Mouse (Mus musculus) embryonic facial prominence, embryonic 13.5 days (tissue): Measurements from ENCODE around the gene Osbpl11. TPM values are rescaled to one million over a fixed set of nuclear protein-coding genes. Genes with fewer than 3 reads are reported as not detected.
A peak's percentile ranks its signal among the peaks of the same experiment; 100 is the strongest.
"Not testable (repeated sequence)": the region's sequence is repeated elsewhere in the genome, so short reads cannot be mapped to it uniquely, and the experiment has no call there.

ENCODE experiments used
- ATAC-seq: fragments of 200-750 bp; cut with Nextera tagmentation; 2 replicates; pipeline ENCODE4 v1.8.0; 2017; ENCODE audit warnings: low read depth; ENCODE audit not compliant: insufficient number of reproducible peaks, insufficient read depth, low FRiP score, low TSS enrichment
- H3K27ac ChIP-seq: fragments of 300-500 bp; sonication (generic); 2 replicates; pipeline ENCODE4 v1.5.1; 2015; ENCODE audit warnings: moderate library complexity, mild to moderate bottlenecking, inconsistent platforms
- H3K27me3 ChIP-seq: fragments of 300-500 bp; sonication (generic); 2 replicates; pipeline ENCODE4 v1.6.1; 2015; ENCODE audit warnings: mild to moderate bottlenecking, inconsistent platforms
- H3K36me3 ChIP-seq: fragments of 300-500 bp; sonication (generic); 2 replicates; pipeline ENCODE4 v1.6.1; 2015; ENCODE audit warnings: mild to moderate bottlenecking, inconsistent platforms
- H3K4me1 ChIP-seq: fragments of 300-500 bp; sonication (generic); 2 replicates; pipeline ENCODE4 v1.6.1; 2015; ENCODE audit warnings: inconsistent platforms
- H3K4me2 ChIP-seq: fragments of 300-500 bp; sonication (generic); 2 replicates; pipeline ENCODE4 v1.6.1; 2015; ENCODE audit warnings: moderate library complexity, mild to moderate bottlenecking, inconsistent platforms
- H3K4me3 ChIP-seq: fragments of 300-500 bp; sonication (generic); 2 replicates; pipeline ENCODE4 v1.5.1; 2015; ENCODE audit warnings: mild to moderate bottlenecking, inconsistent platforms
- H3K9ac ChIP-seq: fragments of 300-500 bp; sonication (generic); 2 replicates; pipeline ENCODE4 v1.6.1; 2015; ENCODE audit warnings: mild to moderate bottlenecking, inconsistent platforms
- H3K9me3 ChIP-seq: fragments of 300-500 bp; sonication (generic); 2 replicates; pipeline ENCODE4 v1.6.1; 2016; ENCODE audit warnings: inconsistent platforms
- WGBS: fragments of 180-500 bp; shearing (Covaris S2); methylation state at CpG from one replicate; pipeline ENCODE4 v1.1.7; 2015; ENCODE audit warnings: mixed read lengths; 5-methylcytosine and 5-hydroxymethylcytosine counted together
- polyA plus RNA-seq: library from polyadenylated mRNA; unstranded; fragments of >200 nt; fragmentation: Nextera tagmentation; extraction: Ambion mirVana; gene quantifications from 2 replicates; pipeline ENCODE4 v1.2.1, GENCODE M21; 2015

Gene Osbpl11
- polyA plus RNA-seq, 1 experiment from 2014 or later, result 17.8 TPM

DNA sequence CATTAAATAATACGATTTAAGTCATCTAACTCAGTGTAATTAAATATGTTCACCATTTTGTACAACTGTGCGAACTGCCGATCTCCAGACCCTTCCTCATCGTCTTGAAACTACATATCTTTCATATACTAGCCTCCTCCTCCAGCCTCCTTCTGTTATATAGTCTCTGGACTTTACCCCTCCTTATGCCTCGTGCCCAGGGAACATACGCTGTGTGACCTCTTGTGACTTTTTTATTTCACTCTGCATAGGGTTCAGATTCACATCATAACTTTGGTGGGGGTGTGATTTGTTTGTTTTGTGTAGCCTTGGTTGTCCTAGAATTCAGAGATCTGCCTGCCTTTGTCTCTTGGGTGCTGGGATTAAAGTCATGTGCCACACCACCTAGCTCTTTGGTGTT lies 11.7 kb downstream of the Osbpl11 start:
- ATAC-seq, result no peak
- H3K4me2 ChIP-seq, result no peak overlapping the region
- no peak overlapping the region for H3K27ac ChIP-seq
- H3K36me3 ChIP-seq, result peaks cover 31% of the 10 kb centered on the region
- peaks cover 1% of the 10 kb centered on the region; the same call in 1 of the 2 replicates for H3K4me1 ChIP-seq
- no peak overlapping the region for H3K9ac ChIP-seq
- H3K4me3 ChIP-seq, result no peak overlapping the region
- no peaks in the 10 kb centered on the region for H3K9me3 ChIP-seq
- WGBS, result 90% methylated on average over 6 of the region's 6 CpGs
- no peaks in the 10 kb centered on the region for H3K27me3 ChIP-seq

DNA sequence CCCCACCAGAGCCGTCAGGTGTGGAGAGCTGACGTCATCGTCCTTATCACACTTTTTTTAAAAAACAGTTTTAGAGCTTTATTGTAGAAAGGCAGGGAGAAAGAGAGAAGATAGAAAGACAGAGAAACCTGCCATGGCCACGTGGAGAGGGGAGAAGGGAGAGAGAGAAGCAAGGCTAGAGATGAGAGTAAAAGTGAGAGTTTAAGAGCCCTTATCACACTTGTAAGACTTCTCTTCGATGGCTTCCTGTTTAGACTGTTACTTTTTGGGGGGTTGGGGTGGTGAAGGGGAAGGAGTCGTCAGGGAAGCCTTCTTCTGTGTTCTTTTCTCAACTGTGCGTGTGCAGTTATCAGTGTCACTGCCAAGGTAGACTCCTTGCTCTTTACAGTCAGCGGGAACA lies 15.7 kb downstream of the Osbpl11 start:
- no peak overlapping the region for H3K9ac ChIP-seq
- H3K36me3 ChIP-seq, result peaks cover 47% of the 10 kb centered on the region
- H3K27me3 ChIP-seq, result no peaks in the 10 kb centered on the region
- no peak for ATAC-seq
- 93% methylated on average over 8 of the region's 8 CpGs for WGBS
- H3K27ac ChIP-seq, result no peak overlapping the region
- no peak overlapping the region for H3K4me3 ChIP-seq
- H3K4me1 ChIP-seq, result peaks cover 12% of the 10 kb centered on the region
- no peak overlapping the region for H3K4me2 ChIP-seq
- H3K9me3 ChIP-seq, result no peaks in the 10 kb centered on the region

DNA sequence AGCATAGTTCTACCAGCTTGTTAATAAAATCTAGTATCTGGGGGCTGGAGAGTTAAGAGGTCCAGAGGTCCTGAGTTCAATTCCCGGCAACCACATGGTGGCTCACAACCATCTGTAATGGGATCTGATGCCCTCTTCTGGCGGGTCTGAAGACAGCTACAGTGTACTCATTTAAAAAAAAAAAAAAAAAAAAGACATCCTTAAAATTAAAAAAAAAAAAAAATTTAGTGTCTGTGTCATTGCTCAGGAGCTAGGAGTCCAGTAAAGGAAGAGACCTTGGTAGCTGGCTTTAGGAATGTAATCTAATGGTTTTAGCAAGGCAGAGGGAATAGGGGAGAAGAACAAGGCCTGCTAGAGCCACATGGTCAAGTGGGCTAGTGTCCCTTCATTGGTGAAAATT lies 25.9 kb downstream of the Osbpl11 start:
- H3K4me3 ChIP-seq, result no peak overlapping the region
- H3K27me3 ChIP-seq, result no peaks in the 10 kb centered on the region
- H3K4me1 ChIP-seq, result no peaks in the 10 kb centered on the region
- H3K36me3 ChIP-seq, result peaks cover 73% of the 10 kb centered on the region
- no peak overlapping the region for H3K4me2 ChIP-seq
- H3K9ac ChIP-seq, result no peak overlapping the region
- no peaks in the 10 kb centered on the region for H3K9me3 ChIP-seq
- no peak for ATAC-seq
- no peak overlapping the region for H3K27ac ChIP-seq
- 76% methylated on average over 2 of the region's 2 CpGs for WGBS

DNA sequence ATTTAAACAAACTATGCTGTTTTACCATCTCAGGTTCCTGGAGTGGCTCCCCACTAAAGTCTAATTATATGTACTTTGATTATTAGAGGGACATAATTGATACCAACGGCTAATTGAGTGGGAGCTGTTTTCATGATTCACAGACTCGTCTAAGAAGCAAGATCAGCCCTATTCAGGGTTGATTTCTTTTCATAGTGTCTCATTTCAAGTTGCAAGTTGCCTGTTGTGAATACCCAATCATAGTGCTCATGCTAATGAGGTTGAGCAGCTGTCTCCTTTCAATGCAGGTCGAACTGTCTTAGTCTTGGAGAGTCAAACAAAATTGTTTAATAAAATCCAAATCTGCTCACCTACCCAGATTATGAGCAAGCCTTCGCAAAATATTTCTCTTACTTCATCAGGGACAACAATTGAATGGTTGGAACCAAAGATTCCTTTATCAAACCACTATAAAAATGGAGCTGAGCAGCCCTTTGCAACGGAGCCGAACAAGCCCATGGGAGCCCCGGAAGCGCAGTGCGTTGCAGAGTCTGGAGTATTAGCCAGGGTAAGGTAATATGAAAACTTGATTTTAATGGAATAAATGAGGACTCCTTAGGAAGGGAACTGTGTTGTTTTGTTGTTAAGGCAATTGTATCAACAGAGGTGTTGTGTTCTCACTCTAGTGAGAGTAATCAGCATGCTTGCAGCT lies 31.6 kb downstream of the Osbpl11 start:
- ATAC-seq, result no peak
- H3K27me3 ChIP-seq, result no peaks in the 10 kb centered on the region
- H3K27ac ChIP-seq, result no peak overlapping the region
- no peaks in the 10 kb centered on the region for H3K9me3 ChIP-seq
- H3K4me1 ChIP-seq, result no peaks in the 10 kb centered on the region
- H3K4me2 ChIP-seq, result no peak overlapping the region
- H3K4me3 ChIP-seq, result no peak overlapping the region
- H3K36me3 ChIP-seq, result peaks cover 59% of the 10 kb centered on the region
- WGBS, result 78% methylated on average over 9 of the region's 9 CpGs
- no peak overlapping the region for H3K9ac ChIP-seq

DNA sequence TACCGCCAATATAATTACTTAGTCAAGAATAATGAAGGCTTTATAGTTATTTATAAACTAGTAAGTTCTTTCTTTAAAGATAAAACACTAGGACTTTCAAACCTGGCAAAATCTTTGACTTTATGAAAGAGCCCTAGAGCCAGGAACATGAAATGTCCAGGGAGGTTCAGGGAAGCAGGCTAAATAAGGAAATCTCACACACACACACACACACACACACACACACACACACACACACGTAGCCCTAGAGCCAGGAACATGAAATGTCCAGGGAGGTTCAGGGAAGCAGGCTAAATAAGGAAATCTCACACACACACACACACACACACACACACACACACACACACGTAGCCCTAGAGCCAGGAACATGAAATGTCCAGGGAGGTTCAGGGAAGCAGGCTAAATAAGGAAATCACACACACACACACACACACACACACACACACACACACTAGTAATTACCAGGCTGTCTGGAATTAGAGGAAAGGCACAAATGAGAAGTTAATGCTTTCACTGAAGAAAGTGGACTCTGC lies 32.7 kb downstream of the Osbpl11 start:
- not testable (repeated sequence) for ATAC-seq

DNA sequence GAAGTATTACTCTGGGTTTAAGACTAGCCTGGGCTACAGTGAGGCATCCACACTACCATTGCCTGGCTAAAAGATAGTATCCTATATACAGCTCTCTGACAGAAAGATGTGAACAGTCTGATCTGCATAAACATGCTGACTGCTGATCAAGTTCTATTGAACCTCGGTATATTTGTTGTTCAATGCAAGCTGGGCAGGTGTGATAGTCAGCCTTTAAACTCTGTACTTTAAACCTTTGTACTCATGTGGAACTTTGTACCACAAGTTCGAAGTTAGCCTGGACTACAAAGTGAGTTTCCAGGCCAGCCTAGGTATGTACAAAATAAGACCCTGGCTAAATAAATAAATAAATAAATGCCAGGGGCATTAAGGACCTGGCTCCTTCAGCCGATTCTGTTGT lies 37.6 kb downstream of the Osbpl11 start:
- Histone ChIP-seq H3K9me3 (no peaks in the 10 kb centered on the region), H3K4me2 (no peak overlapping the region), H3K27me3 (no peaks in the 10 kb centered on the region), H3K9ac (no peak overlapping the region), H3K36me3 (peaks cover 48% of the 10 kb centered on the region), H3K4me3 (no peak overlapping the region), H3K27ac (no peak overlapping the region), H3K4me1 (no peaks in the 10 kb centered on the region)
- 85% methylated on average over 3 of the region's 3 CpGs for WGBS
- ATAC-seq, result no peak

More for the DNA sequence above, 32.7 kb downstream of the Osbpl11 start:
- H3K4me2 ChIP-seq, H3K9me3 ChIP-seq, H3K9ac ChIP-seq, H3K27ac ChIP-seq, H3K4me3 ChIP-seq, H3K27me3 ChIP-seq, H3K4me1 ChIP-seq: not testable (repeated sequence)
- WGBS, result 72% methylated on average over 3 of the region's 3 CpGs
- H3K36me3 ChIP-seq, result peaks cover 51% of the 10 kb centered on the region

DNA sequence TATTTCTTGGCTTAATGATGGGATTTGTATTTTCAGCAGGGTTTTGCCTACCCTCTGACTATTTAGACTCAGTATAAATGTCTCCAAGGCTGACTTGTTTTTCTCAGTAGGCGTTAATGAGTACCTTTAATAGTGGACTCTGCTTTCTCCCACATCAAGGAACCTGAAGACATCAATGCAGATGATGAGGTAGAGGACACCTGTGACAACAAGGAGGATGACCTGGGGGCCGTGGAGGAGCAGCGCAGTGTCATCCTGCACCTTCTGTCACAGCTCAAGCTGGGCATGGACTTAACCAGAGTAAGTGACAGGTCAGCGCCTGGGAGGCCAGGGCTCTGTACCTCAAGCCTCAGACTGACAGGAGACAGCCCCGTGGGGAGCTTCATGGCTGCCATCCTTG lies 39.5 kb downstream of the Osbpl11 start:
- H3K27ac ChIP-seq, result no peak overlapping the region
- no peak overlapping the region for H3K4me3 ChIP-seq
- WGBS, result 85% methylated on average over 5 of the region's 5 CpGs
- H3K27me3 ChIP-seq, result no peaks in the 10 kb centered on the region
- H3K9me3 ChIP-seq, result no peaks in the 10 kb centered on the region
- no peak overlapping the region for H3K4me2 ChIP-seq
- no peak overlapping the region for H3K9ac ChIP-seq
- no peak for ATAC-seq
- H3K36me3 ChIP-seq, result peaks cover 58% of the 10 kb centered on the region
- H3K4me1 ChIP-seq, result no peaks in the 10 kb centered on the region

DNA sequence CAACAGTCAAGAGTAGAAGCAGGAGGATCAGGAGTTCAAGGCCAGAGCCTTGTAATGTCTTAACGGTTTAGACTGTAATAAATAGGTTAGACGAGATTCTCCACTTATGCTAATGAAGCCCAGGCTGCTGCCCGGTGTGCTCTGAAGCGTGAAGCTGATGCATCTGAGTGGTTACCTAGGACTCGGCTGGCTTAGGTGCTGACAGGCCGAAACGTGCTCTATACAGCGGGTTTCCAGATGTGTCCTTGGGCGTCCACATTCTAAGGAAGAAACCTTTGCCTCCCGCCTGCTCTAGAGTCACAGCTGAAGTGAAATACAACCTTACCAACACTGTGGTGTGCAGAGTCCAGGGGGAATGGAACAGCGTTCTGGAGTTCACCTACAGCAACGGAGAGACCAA lies 49.3 kb downstream of the Osbpl11 start:
- H3K9ac ChIP-seq, result no peak overlapping the region
- no peaks in the 10 kb centered on the region for H3K9me3 ChIP-seq
- 80% methylated on average over 12 of the region's 12 CpGs for WGBS
- no peak overlapping the region for H3K4me3 ChIP-seq
- peaks cover 8% of the 10 kb centered on the region; the same call in 1 of the 2 replicates for H3K4me1 ChIP-seq
- no peak for ATAC-seq
- H3K36me3 ChIP-seq, result peaks cover 71% of the 10 kb centered on the region
- H3K27me3 ChIP-seq, result no peaks in the 10 kb centered on the region
- H3K4me2 ChIP-seq, result no peak overlapping the region
- H3K27ac ChIP-seq, result no peak overlapping the region

DNA sequence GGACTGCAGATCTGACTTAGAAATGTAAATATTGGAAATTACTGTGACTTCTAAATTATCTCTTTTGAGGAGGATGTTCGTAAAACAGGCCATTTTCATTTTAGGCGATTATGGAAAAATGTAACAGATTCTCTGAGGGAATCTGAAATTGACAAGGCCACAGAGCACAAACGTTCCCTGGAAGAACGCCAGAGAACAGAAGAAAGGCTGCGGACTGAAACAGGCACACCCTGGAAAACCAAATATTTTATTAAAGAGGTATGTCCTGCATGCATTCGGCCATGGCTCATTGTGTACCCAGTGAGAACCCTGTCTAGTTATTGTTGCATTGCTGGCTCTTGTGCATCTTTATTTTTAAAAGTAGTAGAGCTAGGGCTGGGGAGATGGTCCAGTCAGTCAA lies 51.3 kb downstream of the Osbpl11 start:
- H3K9ac ChIP-seq, result no peak overlapping the region
- no peak overlapping the region for H3K4me2 ChIP-seq
- no peak overlapping the region for H3K4me3 ChIP-seq
- 49% methylated on average over 6 of the region's 6 CpGs for WGBS
- H3K27ac ChIP-seq, result peak overlapping the region; percentile 62
- peaks cover 73% of the 10 kb centered on the region for H3K36me3 ChIP-seq
- H3K4me1 ChIP-seq, result peaks cover 8% of the 10 kb centered on the region; the same call in 1 of the 2 replicates
- no peak for ATAC-seq
- no peaks in the 10 kb centered on the region for H3K27me3 ChIP-seq
- no peaks in the 10 kb centered on the region for H3K9me3 ChIP-seq

DNA sequence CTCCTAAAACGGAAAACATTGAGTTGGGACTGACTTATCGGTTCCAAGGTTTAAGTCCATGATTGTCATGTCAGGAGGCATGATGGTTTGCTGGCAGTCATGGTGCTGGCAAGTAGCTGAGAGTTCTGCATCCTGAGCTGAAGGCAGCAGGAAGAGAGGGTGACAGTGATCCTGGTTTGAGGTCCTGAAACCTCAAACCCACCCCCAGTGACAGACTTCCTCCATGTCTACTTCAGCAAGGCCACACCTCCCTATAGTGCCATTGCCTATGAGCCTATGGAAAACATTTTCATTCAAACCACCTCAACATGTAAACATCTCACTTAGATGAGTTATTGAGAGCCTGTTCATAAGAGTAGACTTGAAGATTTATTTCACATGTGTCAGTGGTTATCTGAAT lies 54.4 kb downstream of the Osbpl11 start:
- WGBS, result 92% methylated on average over 2 of the region's 2 CpGs
- no peak overlapping the region for H3K27ac ChIP-seq
- H3K9ac ChIP-seq, result no peak overlapping the region
- no peak overlapping the region for H3K4me2 ChIP-seq
- no peaks in the 10 kb centered on the region for H3K9me3 ChIP-seq
- peaks cover 8% of the 10 kb centered on the region; the same call in 1 of the 2 replicates for H3K4me1 ChIP-seq
- no peak overlapping the region for H3K4me3 ChIP-seq
- H3K27me3 ChIP-seq, result no peaks in the 10 kb centered on the region
- H3K36me3 ChIP-seq, result peaks cover 83% of the 10 kb centered on the region
- ATAC-seq, result no peak

DNA sequence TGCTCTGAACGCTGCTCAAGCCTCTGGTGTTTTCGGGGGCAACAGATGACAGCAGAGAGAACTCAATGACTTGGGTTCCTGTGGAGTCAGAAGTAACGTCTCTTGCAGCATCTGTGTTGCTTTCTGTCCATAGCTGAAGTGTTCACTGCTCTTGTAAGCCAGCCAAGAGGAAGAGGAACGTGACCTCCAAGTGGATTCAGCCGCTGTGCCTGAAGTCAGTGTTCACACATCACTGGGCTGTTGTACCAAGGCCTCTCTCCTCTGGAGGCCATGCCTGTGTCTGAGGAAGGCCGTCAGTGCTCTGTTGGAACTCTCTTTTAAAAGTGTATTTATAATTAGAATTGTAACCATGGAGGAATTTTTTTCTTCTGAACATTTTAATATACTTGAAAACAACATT lies 57.2 kb downstream of the Osbpl11 start:
- peaks cover 67% of the 10 kb centered on the region for H3K36me3 ChIP-seq
- no peaks in the 10 kb centered on the region for H3K9me3 ChIP-seq
- no peak overlapping the region for H3K4me3 ChIP-seq
- H3K4me1 ChIP-seq, result no peaks in the 10 kb centered on the region
- no peak overlapping the region for H3K9ac ChIP-seq
- H3K27me3 ChIP-seq, result no peaks in the 10 kb centered on the region
- WGBS, result 82% methylated on average over 6 of the region's 6 CpGs
- no peak overlapping the region for H3K4me2 ChIP-seq
- no peak for ATAC-seq
- no peak overlapping the region for H3K27ac ChIP-seq

DNA sequence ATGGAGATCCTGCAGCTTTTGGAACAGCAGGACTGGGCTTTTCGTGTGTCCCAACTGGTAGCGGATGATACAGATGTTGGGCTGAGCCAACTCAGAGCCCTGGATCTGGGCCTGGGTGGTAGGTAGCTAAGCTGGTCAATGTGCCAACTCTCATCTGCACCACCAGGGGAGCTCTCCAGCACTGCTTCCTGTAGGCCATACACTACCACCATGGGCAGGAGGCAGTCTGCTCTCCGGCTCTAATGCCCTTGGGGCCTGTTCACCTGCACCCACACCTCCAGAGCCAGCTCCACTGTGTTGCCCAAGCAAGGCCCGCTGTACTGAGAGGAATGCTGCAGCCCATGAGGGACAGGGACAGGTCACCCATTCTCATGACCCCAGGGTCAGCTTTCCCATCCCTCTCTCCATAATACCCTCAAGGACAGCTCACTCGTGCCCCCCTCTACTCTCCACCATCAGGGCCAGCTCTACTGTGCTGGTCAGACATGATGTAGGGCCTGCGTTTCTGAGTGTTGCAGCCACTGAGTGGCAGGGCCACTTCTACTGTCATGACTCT lies 59.3 kb downstream of the Osbpl11 start:
- Histone ChIP-seq H3K4me3 (no peak overlapping the region), H3K9ac (no peak overlapping the region), H3K27me3 (no peaks in the 10 kb centered on the region), H3K4me1 (no peaks in the 10 kb centered on the region), H3K9me3 (no peaks in the 10 kb centered on the region), H3K36me3 (peaks cover 57% of the 10 kb centered on the region), H3K4me2 (no peak overlapping the region), H3K27ac (no peak overlapping the region)
- peak; percentile 15; the same call in 1 of the 2 replicates for ATAC-seq
- WGBS, result 87% methylated on average over 6 of the region's 6 CpGs
